Mouse (Mus musculus): ENCODE measurements around the gene C3.

DNA sequence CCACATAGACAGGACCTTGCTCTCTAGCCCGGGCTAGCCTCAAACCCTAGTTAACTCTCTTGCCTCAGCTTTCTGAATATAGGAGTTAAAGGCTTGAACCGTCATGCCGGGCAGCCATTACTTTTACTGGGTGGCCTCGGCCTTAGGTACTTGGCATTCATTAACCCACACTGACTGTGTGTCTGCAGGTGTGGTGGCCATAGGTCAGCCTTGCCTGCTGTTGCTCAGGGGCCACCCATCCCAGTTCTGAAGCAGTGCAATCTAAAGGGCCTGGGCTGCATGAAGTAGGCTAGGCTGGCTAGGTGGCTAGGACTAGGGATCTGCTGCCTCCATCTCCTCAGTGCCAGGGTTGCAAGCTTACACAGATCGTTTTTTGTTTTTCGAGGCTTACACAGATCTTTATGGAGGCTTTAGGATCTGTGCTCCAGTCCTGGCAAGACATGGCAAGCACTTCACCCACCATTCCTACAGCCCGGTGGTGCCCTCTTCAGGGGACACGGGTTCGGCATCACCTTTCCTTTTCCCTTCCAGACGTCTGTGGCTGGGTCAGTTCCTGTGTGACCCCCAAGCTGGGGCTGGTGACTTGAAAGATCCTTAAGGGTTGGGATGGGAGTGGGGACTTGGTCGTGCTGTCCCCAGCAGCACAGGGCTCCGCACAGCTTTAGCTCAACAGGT lies 6.5 kb upstream of the C3 start:
- TF ChIP-seq MAFK (IDR thresholded peaks at IDR 0.05; ENCODE audit: insufficient read depth, low read depth, low read length): no peak
- TF ChIP-seq ZNF384 (IDR thresholded peaks at IDR 0.05; ENCODE audit: low read depth, low read length): no peak
